Mouse (Mus musculus) embryonic facial prominence, embryonic 12.5 days (tissue): Measurements from ENCODE around the gene Flt1. TPM values are rescaled to one million over a fixed set of nuclear protein-coding genes. Genes with fewer than 3 reads are reported as not detected.
"Not testable (repeated sequence)": the region's sequence is repeated elsewhere in the genome, so short reads cannot be mapped to it uniquely, and the experiment has no call there.

Experiments
- ATAC-seq: fragments of 200-750 bp; cut with Nextera tagmentation; 2 replicates; pipeline ENCODE4 v1.8.0; 2017; ENCODE audit not compliant: insufficient number of reproducible peaks, insufficient read depth, low FRiP score, low TSS enrichment
- H3K27ac ChIP-seq: fragments of 300-500 bp; sonication (generic); 2 replicates; pipeline ENCODE4 v1.5.1; 2016; ENCODE audit warnings: mild to moderate bottlenecking
- H3K27me3 ChIP-seq: fragments of 300-500 bp; sonication (generic); 2 replicates; pipeline ENCODE4 v1.6.1; 2016; ENCODE audit warnings: mild to moderate bottlenecking, moderate library complexity
- H3K36me3 ChIP-seq: fragments of 300-500 bp; sonication (generic); 2 replicates; pipeline ENCODE4 v1.6.1; 2016; ENCODE audit warnings: mild to moderate bottlenecking
- H3K4me1 ChIP-seq: fragments of 300-500 bp; sonication (generic); 2 replicates; pipeline ENCODE4 v1.6.1; 2016
- H3K4me2 ChIP-seq: fragments of 300-500 bp; sonication (generic); replicated peaks from 2 replicates; pipeline ENCODE4 v1.6.1; 2016; ENCODE audit warnings: mild to moderate bottlenecking, moderate library complexity
- H3K4me3 ChIP-seq: fragments of 300-500 bp; sonication (generic); 2 replicates; pipeline ENCODE4 v1.5.1; 2016; ENCODE audit warnings: mild to moderate bottlenecking
- H3K9ac ChIP-seq: fragments of 300-500 bp; sonication (generic); 2 replicates; pipeline ENCODE4 v1.6.1; 2016; ENCODE audit warnings: mild to moderate bottlenecking, moderate library complexity
- H3K9me3 ChIP-seq: fragments of 300-500 bp; sonication (generic); 2 replicates; pipeline ENCODE4 v1.6.1; 2016; ENCODE audit warnings: mild to moderate bottlenecking, moderate library complexity
- WGBS: fragments of 180-500 bp; shearing (Covaris S2); methylation state at CpG from one replicate; pipeline ENCODE4 v1.1.7; 2016; 5-methylcytosine and 5-hydroxymethylcytosine counted together
- polyA plus RNA-seq: library from polyadenylated mRNA; unstranded; fragments of >200 nt; fragmentation: Nextera tagmentation; extraction: Ambion mirVana; gene quantifications from 2 replicates; pipeline ENCODE4 v1.2.1, GENCODE M21; 2016

Flt1 gene
- polyA plus RNA-seq, 1 experiment from 2014 or later: 12.7 TPM

GRCm38 (mm10) chr5:147623747-147624146 is 102.1 kb downstream of the Flt1 start:
- Histone ChIP-seq H3K36me3 (no peaks in the 10 kb centered on the region), H3K4me3 (no peak overlapping the region), H3K27ac (no peak overlapping the region), H3K4me2 (no peak overlapping the region), H3K9ac (no peak overlapping the region), H3K27me3 (no peaks in the 10 kb centered on the region), H3K4me1 (no peaks in the 10 kb centered on the region), H3K9me3 (no peaks in the 10 kb centered on the region)
- ATAC-seq: no peak
- 88% methylated on average over 10 of the region's 10 CpGs for WGBS

GRCm38 (mm10) chr5:147620178-147620577 is 105.6 kb downstream of the Flt1 start:
- no peaks in the 10 kb centered on the region for H3K27me3 ChIP-seq
- no peaks in the 10 kb centered on the region for H3K4me1 ChIP-seq
- H3K9ac ChIP-seq: no peak overlapping the region
- peak; percentile 62; the same call in 1 of the 2 replicates for ATAC-seq
- no peak overlapping the region for H3K4me3 ChIP-seq
- H3K4me2 ChIP-seq: no peak overlapping the region; the same call in 1 of the 2 replicates
- H3K36me3 ChIP-seq: no peaks in the 10 kb centered on the region
- H3K9me3 ChIP-seq: no peaks in the 10 kb centered on the region
- 10% methylated on average over 2 of the region's 2 CpGs for WGBS
- no peak overlapping the region for H3K27ac ChIP-seq

- WGBS: 88% methylated on average over 10 of the region's 10 CpGs
- no peak overlapping the region for H3K4me2 ChIP-seq
- no peak for ATAC-seq
- H3K9ac ChIP-seq: no peak overlapping the region
- H3K4me3 ChIP-seq: no peak overlapping the region
- no peaks in the 10 kb centered on the region for H3K36me3 ChIP-seq
- no peaks in the 10 kb centered on the region; the same call in 1 of the 2 replicates for H3K27me3 ChIP-seq
- no peak overlapping the region for H3K27ac ChIP-seq
- H3K4me1 ChIP-seq: no peaks in the 10 kb centered on the region
- H3K9me3 ChIP-seq: no peaks in the 10 kb centered on the region
Measured at GRCm38 (mm10) chr5:147618243-147618642, 107.6 kb downstream of the Flt1 start.

- H3K9ac ChIP-seq: no peak overlapping the region
- 70% methylated on average over 3 of the region's 3 CpGs for WGBS
Measured at GRCm38 (mm10) chr5:147616450-147616849, 109.4 kb downstream of the Flt1 start.

GRCm38 (mm10) chr5:147614659-147615058 is 111.2 kb downstream of the Flt1 start:
- H3K36me3 ChIP-seq: no peaks in the 10 kb centered on the region
- no peak overlapping the region for H3K4me2 ChIP-seq
- H3K4me3 ChIP-seq: no peak overlapping the region
- H3K9ac ChIP-seq: no peak overlapping the region
- 78% methylated on average over 6 of the region's 6 CpGs for WGBS
- no peaks in the 10 kb centered on the region for H3K4me1 ChIP-seq
- H3K27me3 ChIP-seq: no peaks in the 10 kb centered on the region; the same call in 1 of the 2 replicates
- no peak overlapping the region for H3K27ac ChIP-seq
- no peak for ATAC-seq
- no peaks in the 10 kb centered on the region for H3K9me3 ChIP-seq

More at GRCm38 (mm10) chr5:147616450-147616849, 109.4 kb downstream of the Flt1 start:
- no peak overlapping the region for H3K4me2 ChIP-seq
- no peak overlapping the region for H3K27ac ChIP-seq
- H3K9me3 ChIP-seq: no peaks in the 10 kb centered on the region
- H3K4me1 ChIP-seq: no peaks in the 10 kb centered on the region
- ATAC-seq: no peak
- no peaks in the 10 kb centered on the region for H3K36me3 ChIP-seq
- H3K4me3 ChIP-seq: no peak overlapping the region
- H3K27me3 ChIP-seq: no peaks in the 10 kb centered on the region; the same call in 1 of the 2 replicates

- not testable (repeated sequence) for H3K9ac ChIP-seq, H3K4me1 ChIP-seq, ATAC-seq, H3K4me2 ChIP-seq, H3K27ac ChIP-seq, H3K4me3 ChIP-seq, H3K9me3 ChIP-seq, H3K27me3 ChIP-seq, H3K36me3 ChIP-seq
- 70% methylated on average over 3 of the region's 3 CpGs for WGBS
Measured at GRCm38 (mm10) chr5:147611348-147611747, 114.5 kb downstream of the Flt1 start.

GRCm38 (mm10) chr5:147607256-147607975 is 118.4 kb downstream of the Flt1 start:
- ATAC-seq: no peak
- Histone ChIP-seq H3K9ac (no peak overlapping the region), H3K27ac (no peak overlapping the region), H3K9me3 (0 out of 2 replicates have a peak, but pooled peaks cover 2% of the 10 kb centered on the region), H3K4me1 (no peaks in the 10 kb centered on the region), H3K27me3 (no peaks in the 10 kb centered on the region), H3K36me3 (no peaks in the 10 kb centered on the region), H3K4me3 (no peak overlapping the region), H3K4me2 (no peak overlapping the region)
- 84% methylated on average over 13 of the region's 13 CpGs for WGBS

- no peaks in the 10 kb centered on the region for H3K4me1 ChIP-seq
- no peak overlapping the region for H3K4me2 ChIP-seq
- H3K36me3 ChIP-seq: no peaks in the 10 kb centered on the region
- H3K27me3 ChIP-seq: no peaks in the 10 kb centered on the region
- H3K4me3 ChIP-seq: no peak overlapping the region
- WGBS: 87% methylated on average over 13 of the region's 13 CpGs
- no peak overlapping the region for H3K9ac ChIP-seq
- no peak for ATAC-seq
- 0 out of 2 replicates have a peak, but pooled peaks cover 2% of the 10 kb centered on the region for H3K9me3 ChIP-seq
- H3K27ac ChIP-seq: no peak overlapping the region
Measured at GRCm38 (mm10) chr5:147606751-147607150, 119.1 kb downstream of the Flt1 start.

GRCm38 (mm10) chr5:147601460-147602360 is 124.1 kb downstream of the Flt1 start:
- no peak for ATAC-seq
- Histone ChIP-seq H3K9ac (no peak overlapping the region), H3K27ac (no peak overlapping the region), H3K4me1 (0 out of 2 replicates have a peak, but pooled peaks cover 2% of the 10 kb centered on the region), H3K27me3 (no peaks in the 10 kb centered on the region), H3K4me2 (no peak overlapping the region), H3K36me3 (no peaks in the 10 kb centered on the region), H3K9me3 (0 out of 2 replicates have a peak, but pooled peaks cover 2% of the 10 kb centered on the region), H3K4me3 (no peak overlapping the region)
- WGBS: 81% methylated on average over 18 of the region's 18 CpGs

GRCm38 (mm10) chr5:147597825-147598224 is 128.0 kb downstream of the Flt1 start:
- Histone ChIP-seq H3K27ac (no peak overlapping the region), H3K9ac (no peak overlapping the region), H3K36me3 (no peaks in the 10 kb centered on the region), H3K4me2 (no peak overlapping the region), H3K27me3 (no peaks in the 10 kb centered on the region), H3K4me3 (no peak overlapping the region), H3K4me1 (0 out of 2 replicates have a peak, but pooled peaks cover 2% of the 10 kb centered on the region), H3K9me3 (no peaks in the 10 kb centered on the region)
- WGBS: 83% methylated on average over 16 of the region's 16 CpGs
- ATAC-seq: no peak

GRCm38 (mm10) chr5:147589814-147590213 is 136.0 kb downstream of the Flt1 start:
- Histone ChIP-seq H3K9ac (no peak overlapping the region), H3K4me1 (no peaks in the 10 kb centered on the region), H3K4me3 (no peak overlapping the region), H3K9me3 (no peaks in the 10 kb centered on the region), H3K4me2 (no peak overlapping the region), H3K36me3 (no peaks in the 10 kb centered on the region), H3K27ac (no peak overlapping the region), H3K27me3 (no peaks in the 10 kb centered on the region)
- 67% methylated on average over 12 of the region's 12 CpGs for WGBS
- no peak for ATAC-seq
